Mouse (Mus musculus) olfactory bulb, adult 2 months (tissue): ENCODE results near the gene Hmx2. TPM values are rescaled to one million over a fixed set of nuclear protein-coding genes. Genes with fewer than 3 reads are reported as not detected.
A peak's percentile ranks its signal among the peaks of the same experiment; 100 is the strongest.

ENCODE experiments used
- H3K27ac ChIP-seq: fragments of 200-500 bp; 2 replicates; pipeline ENCODE4 v1.5.1; 2012; ENCODE audit warnings: low read depth, low read length; ENCODE audit not compliant: insufficient read depth
- H3K4me1 ChIP-seq: fragments of 200-500 bp; 2 replicates; pipeline ENCODE4 v1.6.1; 2012; ENCODE audit warnings: low read length; ENCODE audit not compliant: control insufficient read depth, insufficient read depth
- H3K4me3 ChIP-seq: fragments of 200-500 bp; 2 replicates; pipeline ENCODE4 v1.5.1; 2012; ENCODE audit warnings: mild to moderate bottlenecking, low read depth, low read length, moderate library complexity; ENCODE audit not compliant: insufficient read depth
- CTCF ChIP-seq: fragments of 200-500 bp; IDR thresholded peaks from 2 replicates; pipeline ENCODE4 v1.5.1; 2012; ENCODE audit warnings: low read depth, mild to moderate bottlenecking, low read length, moderate library complexity; ENCODE audit not compliant: insufficient read depth
- POLR2A ChIP-seq: fragments of 200-500 bp; IDR thresholded peaks from 2 replicates; pipeline ENCODE4 v1.6.1; 2012; ENCODE audit warnings: mild to moderate bottlenecking, low read depth, low read length, moderate library complexity; ENCODE audit not compliant: insufficient read depth
- WGBS: fragments of 180-500 bp; shearing (Covaris S2); methylation state at CpG from one replicate; pipeline ENCODE4 v1.1.7; 2018; 5-methylcytosine and 5-hydroxymethylcytosine counted together
- polyA plus RNA-seq: library from polyadenylated mRNA; stranded (reverse); fragments of >200 nt; gene quantifications from 2 replicates; pipeline ENCODE4 v1.2.4, GENCODE M21; 2012; ENCODE audit warnings: low replicate concordance; ENCODE audit not compliant: missing spikeins, insufficient read depth, insufficient read length

Gene Hmx2
- polyA plus RNA-seq, result not detected in 2 replicates

- no peaks in the 10 kb centered on the region for H3K4me1 ChIP-seq
- WGBS, result 5% methylated on average over 3 of the region's 3 CpGs
- TF ChIP-seq POLR2A, result no peak
- no peak for TF ChIP-seq CTCF
- H3K27ac ChIP-seq, result no peak within 1 kb of the TSS
- H3K4me3 ChIP-seq, result no peak within 1 kb of the TSS
These were observed at the start of gene Hmx2 for GRCm38 (mm10) chr7:131548473-131548872. Gene Hmx2 (plus strand): TSS chr7:131548773.

- TF ChIP-seq CTCF (no peak), POLR2A (no peak)
- WGBS, result 84% methylated on average over 2 of the region's 2 CpGs
- Histone ChIP-seq H3K27ac (no peak overlapping the region), H3K4me3 (no peak overlapping the region), H3K4me1 (no peaks in the 10 kb centered on the region)
These were observed 44.8 kb upstream of the Hmx2 start for GRCm38 (mm10) chr7:131503739-131504138.

GRCm38 (mm10) chr7:131539979-131540378 lies 8.6 kb upstream of the Hmx2 start:
- WGBS, result under 1% methylated on average over 7 of the region's 7 CpGs
- H3K27ac ChIP-seq, result no peak overlapping the region
- no peaks in the 10 kb centered on the region; the same call in 1 of the 2 replicates for H3K4me1 ChIP-seq
- no peak overlapping the region for H3K4me3 ChIP-seq
- 0 out of 2 replicates have a peak, but pooled peaks have one; percentile 43 for TF ChIP-seq CTCF
- no peak for TF ChIP-seq POLR2A

- no peak for TF ChIP-seq POLR2A
- Histone ChIP-seq H3K4me1 (no peaks in the 10 kb centered on the region; the same call in 1 of the 2 replicates), H3K27ac (no peak overlapping the region), H3K4me3 (no peak overlapping the region)
- 3% methylated on average over 41 of the region's 41 CpGs for WGBS
These were observed 7.1 kb upstream of the Hmx2 start for GRCm38 (mm10) chr7:131541184-131542114.

- no peak for TF ChIP-seq POLR2A
- TF ChIP-seq CTCF, result no peak
- Histone ChIP-seq H3K4me3 (no peak within 1 kb of the TSS), H3K4me1 (no peaks in the 10 kb centered on the region; the same call in 1 of the 2 replicates), H3K27ac (no peak within 1 kb of the TSS)
- WGBS, result 1% methylated on average over 65 of the region's 65 CpGs
These were observed 6.3 kb upstream of the Hmx2 start, which contains the start of gene Hmx3 for GRCm38 (mm10) chr7:131542115-131542871. Gene Hmx3 (plus strand): TSS chr7:131542867.

GRCm38 (mm10) chr7:131542872-131543622 lies 5.5 kb upstream of the Hmx2 start:
- TF ChIP-seq CTCF (no peak), POLR2A (no peak)
- Histone ChIP-seq H3K4me1 (no peaks in the 10 kb centered on the region; the same call in 1 of the 2 replicates), H3K4me3 (no peak overlapping the region), H3K27ac (no peak overlapping the region)
- WGBS, result under 1% methylated on average over 71 of the region's 71 CpGs

- WGBS, result 2% methylated on average over 75 of the region's 75 CpGs
- H3K27ac ChIP-seq, result no peak overlapping the region
- TF ChIP-seq CTCF, result no peak
- no peak for TF ChIP-seq POLR2A
- H3K4me1 ChIP-seq, result no peaks in the 10 kb centered on the region; the same call in 1 of the 2 replicates
- H3K4me3 ChIP-seq, result no peak overlapping the region
These were observed 4.7 kb upstream of the Hmx2 start for GRCm38 (mm10) chr7:131543623-131544481.

- no peak for TF ChIP-seq POLR2A
- no peak for TF ChIP-seq CTCF
- Histone ChIP-seq H3K27ac (no peak overlapping the region), H3K4me3 (no peak overlapping the region), H3K4me1 (no peaks in the 10 kb centered on the region; the same call in 1 of the 2 replicates)
- 3% methylated on average over 5 of the region's 5 CpGs for WGBS
These were observed 3.7 kb upstream of the Hmx2 start for GRCm38 (mm10) chr7:131544871-131545270.
